Mouse (Mus musculus): ENCODE results near the gene Shank3.

GRCm38 (mm10) chr15:89499784-89500220, 379 bp downstream of the Shank3 start:
- TF ChIP-seq CTCF (IDR thresholded peaks at IDR 0.05; ENCODE audit: extremely low read depth, insufficient read length, insufficient replicate concordance, low read depth, low read length) = no peak
- TF ChIP-seq POLR2A (IDR thresholded peaks at IDR 0.05; ENCODE audit: low read depth, low read length) = no peak
